Mouse (Mus musculus) forebrain, embryonic 10.5 days (tissue): ENCODE data around the gene Gm14214. TPM values are rescaled to one million over a fixed set of nuclear protein-coding genes. Genes with fewer than 3 reads are reported as not detected.
A peak's percentile ranks its signal among the peaks of the same experiment; 100 is the strongest.

ENCODE experiments used
- DNase-seq: peaks from one replicate; pipeline ENCODE4 v3.0.0-alpha.2; 2017; ENCODE audit warnings: low spot score; ENCODE audit errors: extremely low spot score
- H3K27ac ChIP-seq: fragments of 300-500 bp; sonication (generic); 2 replicates; pipeline ENCODE4 v1.5.1; 2016; ENCODE audit warnings: mild to moderate bottlenecking
- H3K27me3 ChIP-seq: fragments of 300-500 bp; sonication (generic); 2 replicates; pipeline ENCODE4 v1.6.1; 2016; ENCODE audit warnings: mild to moderate bottlenecking; ENCODE audit not compliant: poor library complexity, severe bottlenecking
- H3K36me3 ChIP-seq: fragments of 300-500 bp; sonication (generic); replicated peaks from 2 replicates; pipeline ENCODE4 v1.6.1; 2016; ENCODE audit warnings: mild to moderate bottlenecking, moderate library complexity
- H3K4me1 ChIP-seq: fragments of 300-500 bp; sonication (generic); 2 replicates; pipeline ENCODE4 v1.6.1; 2016
- H3K4me3 ChIP-seq: fragments of 300-500 bp; sonication (generic); 2 replicates; pipeline ENCODE4 v1.5.1; 2016; ENCODE audit warnings: mild to moderate bottlenecking, moderate library complexity
- H3K9me3 ChIP-seq: fragments of 300-500 bp; sonication (generic); 2 replicates; pipeline ENCODE4 v1.6.1; 2016; ENCODE audit warnings: mild to moderate bottlenecking, moderate library complexity
- WGBS: fragments of 180-500 bp; shearing (Covaris S2); methylation state at CpG from one replicate; pipeline ENCODE4 v1.1.7; 2016; 5-methylcytosine and 5-hydroxymethylcytosine counted together
- polyA plus RNA-seq: library from polyadenylated mRNA; unstranded; fragments of >200 nt; fragmentation: Nextera tagmentation; extraction: Ambion mirVana; gene quantifications from 2 replicates; pipeline ENCODE4 v1.2.1, GENCODE M21; 2016

The Gm14214 gene
- polyA plus RNA-seq, 1 experiment from 2014 or later: not detected

GRCm38 (mm10) chr2:154789977-154790655 is 20.3 kb upstream of the Gm14214 start:
- H3K36me3 ChIP-seq: peaks cover 13% of the 10 kb centered on the region; the same call in 1 of the 2 replicates
- H3K9me3 ChIP-seq: no peaks in the 10 kb centered on the region
- WGBS: 6% methylated on average over 14 of the region's 14 CpGs
- peak overlapping the region; percentile 98 for H3K4me3 ChIP-seq
- peak; percentile 26 for DNase-seq
- H3K27ac ChIP-seq: peak overlapping the region; percentile 99
- peaks cover 56% of the 10 kb centered on the region for H3K4me1 ChIP-seq
- H3K27me3 ChIP-seq: no peaks in the 10 kb centered on the region

- Histone ChIP-seq H3K9me3 (no peaks in the 10 kb centered on the region), H3K36me3 (peaks cover 8% of the 10 kb centered on the region; the same call in 1 of the 2 replicates), H3K4me1 (peaks cover 53% of the 10 kb centered on the region), H3K27ac (peak overlapping the region; percentile 99; the same call in 1 of the 2 replicates), H3K27me3 (no peaks in the 10 kb centered on the region), H3K4me3 (peak overlapping the region; percentile 98; the same call in 1 of the 2 replicates)
- WGBS: 76% methylated on average over 6 of the region's 6 CpGs
- DNase-seq: no peak
Observed at GRCm38 (mm10) chr2:154789381-154789780, 19.6 kb upstream of the Gm14214 start.

GRCm38 (mm10) chr2:154786776-154787175 is 16.9 kb upstream of the Gm14214 start:
- Histone ChIP-seq H3K27ac (no peak overlapping the region), H3K36me3 (no peaks in the 10 kb centered on the region), H3K4me3 (no peak overlapping the region), H3K9me3 (no peaks in the 10 kb centered on the region), H3K27me3 (no peaks in the 10 kb centered on the region), H3K4me1 (peaks cover 53% of the 10 kb centered on the region)
- no peak for DNase-seq
- 88% methylated on average over 11 of the region's 11 CpGs for WGBS

DNA sequence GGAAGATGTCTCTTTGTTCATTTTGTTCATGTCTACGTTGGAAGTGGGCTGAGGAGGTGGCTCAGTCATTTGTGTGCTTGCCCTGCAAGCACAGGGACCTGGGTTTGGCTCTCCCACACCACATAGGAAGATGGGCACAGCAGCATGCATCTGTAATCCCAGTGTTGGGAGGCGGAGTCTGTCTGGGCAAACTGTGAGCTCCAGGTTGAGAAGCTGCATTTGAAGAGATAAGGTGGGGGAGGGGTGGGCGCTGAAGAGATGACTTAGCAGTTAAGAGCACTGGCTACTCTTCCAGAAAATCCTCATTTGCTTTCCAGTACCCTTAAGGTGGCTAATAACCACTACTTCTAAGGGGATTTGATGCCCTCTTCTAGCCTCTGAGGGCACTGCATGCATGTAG is 16.4 kb upstream of the Gm14214 start:
- H3K36me3 ChIP-seq: no peaks in the 10 kb centered on the region
- H3K4me3 ChIP-seq: no peak overlapping the region
- H3K27me3 ChIP-seq: no peaks in the 10 kb centered on the region
- no peak overlapping the region for H3K27ac ChIP-seq
- no peak for DNase-seq
- H3K9me3 ChIP-seq: no peaks in the 10 kb centered on the region
- WGBS: 40% methylated on average over 3 of the region's 3 CpGs
- H3K4me1 ChIP-seq: peaks cover 53% of the 10 kb centered on the region

- H3K27ac ChIP-seq: no peak overlapping the region
- WGBS: 73% methylated on average over 3 of the region's 3 CpGs
- DNase-seq: no peak
Observed at GRCm38 (mm10) chr2:154785284-154785683, 15.5 kb upstream of the Gm14214 start.

DNA sequence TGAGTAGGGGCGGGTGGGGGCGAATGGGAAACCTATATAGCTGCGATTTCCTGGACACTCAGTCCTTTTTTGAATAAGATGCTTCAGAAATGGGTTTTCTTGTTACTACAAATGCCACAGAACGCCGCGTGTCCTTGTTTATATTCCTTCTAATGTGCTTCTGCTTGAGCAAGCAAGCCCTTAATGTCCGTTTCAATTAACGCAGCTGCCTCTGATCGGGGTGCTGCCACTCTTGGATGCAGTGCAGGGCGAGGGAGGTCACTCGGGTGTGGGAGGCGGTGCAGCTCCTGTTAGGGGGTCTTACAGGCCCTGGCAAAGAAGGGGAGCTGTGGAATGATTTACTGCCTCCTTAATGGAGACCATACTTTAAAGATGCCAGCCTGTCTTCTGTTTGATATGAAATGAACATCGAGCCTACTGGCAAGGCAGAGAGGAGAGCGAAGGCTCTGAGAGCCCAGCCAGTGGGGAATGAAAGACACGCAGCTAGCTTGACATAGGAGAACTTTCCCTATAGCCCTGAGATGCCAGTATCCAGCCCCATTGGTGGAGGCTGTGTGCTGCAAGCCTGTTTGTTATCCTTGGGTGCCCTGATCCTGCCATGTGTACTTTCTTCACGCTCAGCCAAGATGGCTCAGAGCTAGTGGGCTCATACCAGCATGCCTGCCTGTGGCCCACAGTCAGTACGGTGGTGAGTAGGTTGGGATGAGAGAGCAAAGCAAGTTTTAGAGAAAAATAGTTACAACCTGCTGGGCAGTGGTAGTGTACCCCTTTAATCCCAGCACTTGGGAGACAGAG is 13.2 kb upstream of the Gm14214 start:
- 75% methylated on average over 17 of the region's 17 CpGs for WGBS
- 0 out of 2 replicates have a peak overlapping the region, but pooled peaks have one; percentile 6 for H3K27ac ChIP-seq
- H3K9me3 ChIP-seq: no peaks in the 10 kb centered on the region
- DNase-seq: no peak
- no peak overlapping the region for H3K4me3 ChIP-seq
- H3K4me1 ChIP-seq: peaks cover 44% of the 10 kb centered on the region
- H3K36me3 ChIP-seq: no peaks in the 10 kb centered on the region
- H3K27me3 ChIP-seq: no peaks in the 10 kb centered on the region

More at GRCm38 (mm10) chr2:154785284-154785683, 15.5 kb upstream of the Gm14214 start:
- H3K27me3 ChIP-seq: no peaks in the 10 kb centered on the region
- no peak overlapping the region for H3K4me3 ChIP-seq
- no peaks in the 10 kb centered on the region for H3K36me3 ChIP-seq
- H3K9me3 ChIP-seq: no peaks in the 10 kb centered on the region
- H3K4me1 ChIP-seq: peaks cover 50% of the 10 kb centered on the region

DNA sequence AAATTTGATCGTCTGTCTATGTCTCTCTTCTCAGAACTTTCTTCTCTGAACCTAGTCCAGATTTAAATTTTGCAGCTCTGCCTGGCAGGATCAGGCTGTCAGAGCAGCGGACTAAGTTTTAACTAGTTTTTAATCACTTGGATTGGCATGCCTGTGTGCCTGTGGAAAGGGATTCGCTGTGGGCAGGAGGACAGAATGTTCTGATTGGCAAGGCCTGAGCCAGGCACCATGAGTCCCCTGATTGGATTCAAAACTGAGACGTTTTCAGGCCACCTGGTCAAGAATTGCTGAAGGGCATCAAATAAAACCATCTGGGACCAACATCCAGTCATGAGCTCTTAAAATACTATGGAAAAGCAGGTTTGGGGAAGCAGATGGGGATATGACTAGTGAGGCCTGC is 12.5 kb upstream of the Gm14214 start:
- no peak for DNase-seq
- Histone ChIP-seq H3K4me3 (no peak overlapping the region), H3K27ac (no peak overlapping the region), H3K36me3 (no peaks in the 10 kb centered on the region), H3K4me1 (peaks cover 44% of the 10 kb centered on the region), H3K27me3 (no peaks in the 10 kb centered on the region), H3K9me3 (no peaks in the 10 kb centered on the region)
- WGBS: 86% methylated on average over 4 of the region's 4 CpGs

DNA sequence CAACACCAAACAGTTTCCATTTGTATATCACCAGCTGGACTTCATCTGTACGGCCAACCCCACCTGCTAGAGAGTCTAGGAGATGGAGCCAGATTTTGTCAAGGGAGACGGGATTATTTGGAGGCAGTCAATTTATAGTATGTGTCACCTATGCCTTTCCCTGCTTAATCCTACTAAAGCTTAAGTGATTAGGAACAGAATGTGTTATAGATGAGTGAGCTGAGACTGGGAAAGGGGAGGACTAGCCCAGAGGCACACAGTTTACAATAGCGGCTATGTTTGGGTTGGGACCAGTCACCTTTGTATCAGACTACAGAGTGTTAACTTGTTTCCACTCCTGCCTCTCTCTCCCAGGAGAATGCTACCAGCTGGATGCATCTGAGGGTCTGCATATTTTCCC is 9.8 kb upstream of the Gm14214 start:
- Histone ChIP-seq H3K4me1 (peaks cover 29% of the 10 kb centered on the region), H3K27me3 (no peaks in the 10 kb centered on the region), H3K4me3 (no peak overlapping the region), H3K27ac (no peak overlapping the region), H3K9me3 (no peaks in the 10 kb centered on the region), H3K36me3 (no peaks in the 10 kb centered on the region)
- 57% methylated on average over 3 of the region's 3 CpGs for WGBS
- no peak for DNase-seq

- WGBS: 77% methylated on average over 7 of the region's 7 CpGs
- DNase-seq: no peak
- H3K36me3 ChIP-seq: no peaks in the 10 kb centered on the region
- H3K27me3 ChIP-seq: no peaks in the 10 kb centered on the region
- H3K27ac ChIP-seq: no peak overlapping the region
- H3K4me3 ChIP-seq: no peak overlapping the region
- peaks cover 9% of the 10 kb centered on the region; the same call in 1 of the 2 replicates for H3K4me1 ChIP-seq
- H3K9me3 ChIP-seq: 0 out of 2 replicates have a peak, but pooled peaks cover 2% of the 10 kb centered on the region
Observed at GRCm38 (mm10) chr2:154776496-154776895, 6.7 kb upstream of the Gm14214 start.

DNA sequence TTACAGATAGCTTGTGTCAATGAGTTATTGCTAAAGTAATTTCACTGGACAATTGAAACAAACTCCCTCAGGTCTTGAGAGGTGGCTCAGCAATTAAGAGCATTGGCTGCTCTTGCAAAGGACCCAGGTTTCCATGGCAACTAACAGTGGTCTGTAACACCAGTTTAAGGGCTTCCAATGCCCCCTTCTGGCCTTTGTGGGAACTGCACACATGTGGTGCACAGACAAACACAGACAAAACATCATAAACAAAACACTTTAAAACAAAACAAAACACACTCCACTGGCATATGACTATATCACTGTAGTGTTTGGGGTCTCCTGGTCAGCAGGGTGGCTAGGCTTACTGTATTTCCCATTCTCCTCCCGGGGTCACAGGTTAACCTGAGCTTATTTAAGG is 4.2 kb upstream of the Gm14214 start:
- Histone ChIP-seq H3K9me3 (0 out of 2 replicates have a peak, but pooled peaks cover 2% of the 10 kb centered on the region), H3K36me3 (no peaks in the 10 kb centered on the region), H3K4me1 (0 out of 2 replicates have a peak, but pooled peaks cover 4% of the 10 kb centered on the region), H3K4me3 (no peak overlapping the region), H3K27ac (no peak overlapping the region), H3K27me3 (no peaks in the 10 kb centered on the region)
- DNase-seq: peak; percentile 38
- 80% methylated on average over 1 of the region's 1 CpGs for WGBS

DNA sequence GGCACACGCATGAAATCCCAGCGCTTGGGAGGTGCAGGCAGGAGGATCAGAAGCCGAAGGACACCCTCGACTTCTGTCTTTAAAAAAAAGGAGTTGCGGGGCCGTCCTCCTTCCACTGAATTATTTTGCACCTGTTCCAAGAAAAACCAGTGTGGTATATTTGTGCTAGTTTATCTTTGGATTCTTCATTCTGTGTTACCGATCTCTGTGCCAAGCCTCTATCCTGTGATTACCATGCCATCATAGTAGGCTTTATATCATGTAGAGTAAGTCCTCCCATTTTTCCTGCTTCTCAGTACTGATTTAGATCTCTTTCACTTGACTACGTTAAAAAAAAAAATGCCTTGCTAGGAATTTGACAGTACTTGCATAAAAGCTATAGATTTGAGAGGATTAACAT is 1.8 kb upstream of the Gm14214 start:
- no peaks in the 10 kb centered on the region for H3K27me3 ChIP-seq
- no peak overlapping the region for H3K4me3 ChIP-seq
- 0 out of 2 replicates have a peak, but pooled peaks cover 4% of the 10 kb centered on the region for H3K4me1 ChIP-seq
- no peaks in the 10 kb centered on the region for H3K36me3 ChIP-seq
- H3K9me3 ChIP-seq: 0 out of 2 replicates have a peak, but pooled peaks cover 2% of the 10 kb centered on the region
- WGBS: 88% methylated on average over 8 of the region's 8 CpGs
- H3K27ac ChIP-seq: no peak overlapping the region
- no peak for DNase-seq

DNA sequence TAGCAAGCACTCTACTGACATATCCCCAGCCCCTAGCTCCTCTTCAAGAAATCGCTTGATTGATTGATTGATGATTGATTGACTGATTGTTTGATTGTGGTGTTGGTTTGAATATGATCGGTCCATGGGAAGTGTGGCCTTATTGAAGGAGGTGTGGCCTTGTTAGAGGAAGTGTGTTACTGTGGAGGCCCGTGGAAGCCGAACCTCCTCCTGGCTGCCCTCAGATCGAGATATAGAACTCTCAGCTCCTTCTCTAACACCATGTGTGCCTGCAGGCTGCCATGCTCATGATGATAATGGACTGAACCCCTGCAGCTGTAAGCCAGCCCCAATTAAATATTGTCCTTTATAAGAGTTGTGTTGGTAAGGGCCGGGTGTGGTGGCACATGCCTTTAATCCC is 2.8 kb downstream of the Gm14214 start:
- Histone ChIP-seq H3K36me3 (no peaks in the 10 kb centered on the region), H3K27me3 (no peaks in the 10 kb centered on the region), H3K4me3 (no peak overlapping the region), H3K4me1 (peaks cover 7% of the 10 kb centered on the region), H3K9me3 (no peaks in the 10 kb centered on the region), H3K27ac (no peak overlapping the region)
- DNase-seq: no peak
- WGBS: 93% methylated on average over 6 of the region's 6 CpGs

DNA sequence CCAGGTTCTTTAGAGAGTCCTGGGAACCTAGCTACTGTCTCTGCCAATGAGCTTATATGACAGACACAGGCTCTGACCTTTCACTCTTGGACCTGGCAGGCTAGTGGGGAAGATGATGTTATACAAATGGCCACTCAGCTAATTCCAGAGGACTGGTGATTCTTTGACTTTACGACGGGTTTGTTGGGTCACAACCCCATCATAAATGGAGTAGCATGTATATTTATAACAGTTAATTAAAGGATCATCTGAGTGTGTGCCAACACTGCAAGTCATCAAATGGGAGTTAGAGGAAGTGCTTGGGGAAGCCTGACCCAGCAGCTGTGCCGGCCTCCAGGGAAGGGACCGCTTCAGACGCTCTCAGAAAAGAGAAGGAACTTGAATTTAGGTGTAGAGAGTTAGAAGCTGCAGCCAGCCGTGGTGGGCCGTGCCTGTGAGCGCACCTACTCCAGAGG is 4.2 kb downstream of the Gm14214 start:
- Histone ChIP-seq H3K36me3 (no peaks in the 10 kb centered on the region), H3K4me1 (peaks cover 7% of the 10 kb centered on the region), H3K9me3 (peaks cover 6% of the 10 kb centered on the region), H3K27ac (no peak overlapping the region), H3K27me3 (no peaks in the 10 kb centered on the region), H3K4me3 (no peak overlapping the region)
- DNase-seq: no peak
- 86% methylated on average over 8 of the region's 8 CpGs for WGBS
